Mouse (Mus musculus) midbrain, embryonic 13.5 days (tissue): ENCODE measurements at regions not wholly inside any gene's neighbourhood (a gene's known extent, or its start where the extent isn't known, plus 50 kb on each side); places are given as distances from the start of the nearest gene placed in this dataset.

Experiments
- ATAC-seq: fragments of 200-750 bp; cut with Nextera tagmentation; 2 replicates; pipeline ENCODE4 v1.8.0; 2017; ENCODE audit warnings: mild to moderate bottlenecking, moderate TSS enrichment, moderate library complexity
- H3K27ac ChIP-seq: fragments of 300-500 bp; sonication (generic); 2 replicates; pipeline ENCODE4 v1.5.1; 2015; ENCODE audit warnings: inconsistent platforms, mild to moderate bottlenecking, moderate library complexity
- H3K27me3 ChIP-seq: fragments of 300-500 bp; sonication (generic); 2 replicates; pipeline ENCODE4 v1.6.1; 2015; ENCODE audit warnings: mild to moderate bottlenecking, inconsistent platforms
- H3K36me3 ChIP-seq: fragments of 300-500 bp; sonication (generic); 2 replicates; pipeline ENCODE4 v1.6.1; 2015; ENCODE audit warnings: mild to moderate bottlenecking, inconsistent platforms
- H3K4me1 ChIP-seq: fragments of 300-500 bp; sonication (generic); replicated peaks from 2 replicates; pipeline ENCODE4 v1.6.1; 2015; ENCODE audit warnings: inconsistent platforms
- H3K4me2 ChIP-seq: fragments of 300-500 bp; sonication (generic); replicated peaks from 2 replicates; pipeline ENCODE4 v1.6.1; 2015; ENCODE audit warnings: moderate library complexity, mild to moderate bottlenecking, inconsistent platforms
- H3K4me3 ChIP-seq: fragments of 300-500 bp; sonication (generic); replicated peaks from 2 replicates; pipeline ENCODE4 v1.5.1; 2015; ENCODE audit warnings: mild to moderate bottlenecking, inconsistent platforms
- H3K9ac ChIP-seq: fragments of 300-500 bp; sonication (generic); replicated peaks from 2 replicates; pipeline ENCODE4 v1.6.1; 2015; ENCODE audit warnings: mild to moderate bottlenecking, inconsistent platforms
- H3K9me3 ChIP-seq: fragments of 300-500 bp; sonication (generic); 2 replicates; pipeline ENCODE4 v1.6.1; 2016; ENCODE audit warnings: mild to moderate bottlenecking, inconsistent platforms
- WGBS: fragments of 180-500 bp; shearing (Covaris S2); methylation state at CpG from one replicate; pipeline ENCODE4 v1.1.7; 2015; 5-methylcytosine and 5-hydroxymethylcytosine counted together

- H3K27ac ChIP-seq: no peak overlapping the region
- 85% methylated on average over 11 of the region's 11 CpGs for WGBS
- H3K4me1 ChIP-seq: no peaks in the 10 kb centered on the region
- no peak overlapping the region for H3K9ac ChIP-seq
- H3K4me2 ChIP-seq: no peak overlapping the region
- ATAC-seq: no peak
- H3K27me3 ChIP-seq: no peaks in the 10 kb centered on the region
- H3K9me3 ChIP-seq: no peaks in the 10 kb centered on the region
- H3K36me3 ChIP-seq: no peaks in the 10 kb centered on the region
- H3K4me3 ChIP-seq: no peak overlapping the region
Observed at GRCm38 (mm10) chr15:36914239-36915100, 93.1 kb downstream of the Zfp706 start.

DNA sequence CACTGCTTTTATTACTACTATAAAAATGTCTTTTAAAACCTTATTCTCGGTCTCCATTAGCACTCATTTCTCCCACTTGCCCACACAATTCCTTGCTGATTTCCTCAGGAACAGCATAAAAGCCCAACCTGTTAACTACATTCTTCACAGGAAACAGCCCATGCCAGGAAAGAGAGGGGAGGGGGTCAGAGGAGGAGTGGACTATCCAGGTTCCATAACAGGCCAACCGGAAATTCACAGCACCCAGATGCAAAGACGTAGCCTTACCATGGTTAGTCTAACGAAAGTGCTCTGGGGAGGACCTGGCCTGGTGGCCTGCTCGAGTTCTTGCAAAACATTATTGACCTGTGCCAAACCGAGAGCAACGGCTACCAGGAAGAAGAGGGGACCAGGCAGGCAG lies 94.3 kb downstream of the Zfp706 start:
- H3K27ac ChIP-seq: no peak overlapping the region
- no peaks in the 10 kb centered on the region for H3K9me3 ChIP-seq
- H3K4me1 ChIP-seq: no peaks in the 10 kb centered on the region
- H3K36me3 ChIP-seq: no peaks in the 10 kb centered on the region
- 94% methylated on average over 7 of the region's 7 CpGs for WGBS
- ATAC-seq: no peak
- H3K9ac ChIP-seq: no peak overlapping the region
- H3K27me3 ChIP-seq: no peaks in the 10 kb centered on the region
- no peak overlapping the region for H3K4me2 ChIP-seq
- no peak overlapping the region for H3K4me3 ChIP-seq

GRCm38 (mm10) chr15:36910272-36910671 lies 97.3 kb downstream of the Zfp706 start:
- no peak for ATAC-seq
- Histone ChIP-seq H3K4me2 (no peak overlapping the region), H3K9ac (no peak overlapping the region), H3K9me3 (no peaks in the 10 kb centered on the region), H3K36me3 (no peaks in the 10 kb centered on the region), H3K4me1 (no peaks in the 10 kb centered on the region), H3K4me3 (no peak overlapping the region), H3K27me3 (no peaks in the 10 kb centered on the region), H3K27ac (no peak overlapping the region)
- 82% methylated on average over 2 of the region's 2 CpGs for WGBS

DNA sequence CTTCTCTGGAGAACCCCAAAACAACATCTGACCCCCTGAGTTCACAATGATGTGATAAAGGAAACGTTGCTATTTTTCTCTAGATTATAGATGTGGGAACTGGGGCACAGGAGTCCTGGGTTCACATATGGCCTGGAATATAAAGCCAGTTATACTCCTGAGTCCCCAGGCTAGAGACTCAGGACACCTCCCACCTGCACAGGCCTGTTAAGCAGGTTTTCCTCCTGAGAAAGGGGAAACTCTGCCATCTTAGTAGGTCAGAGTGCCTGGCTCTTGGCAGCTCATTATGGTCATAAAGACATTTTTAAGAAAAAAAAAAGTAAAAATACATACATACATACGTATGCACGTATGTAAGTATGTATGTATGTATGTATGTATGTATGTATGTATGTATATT lies 98.1 kb downstream of the Zfp706 start:
- no peak overlapping the region for H3K4me2 ChIP-seq
- H3K27ac ChIP-seq: no peak overlapping the region
- H3K27me3 ChIP-seq: no peaks in the 10 kb centered on the region
- H3K36me3 ChIP-seq: no peaks in the 10 kb centered on the region
- no peaks in the 10 kb centered on the region for H3K9me3 ChIP-seq
- no peak overlapping the region for H3K9ac ChIP-seq
- H3K4me3 ChIP-seq: no peak overlapping the region
- no peak for ATAC-seq
- 88% methylated on average over 3 of the region's 3 CpGs for WGBS
- no peaks in the 10 kb centered on the region for H3K4me1 ChIP-seq

GRCm38 (mm10) chr15:36906789-36907188 lies 100.8 kb downstream of the Zfp706 start:
- Histone ChIP-seq H3K4me1 (peaks cover 6% of the 10 kb centered on the region), H3K4me3 (no peak overlapping the region), H3K9ac (no peak overlapping the region), H3K4me2 (no peak overlapping the region), H3K27me3 (no peaks in the 10 kb centered on the region), H3K27ac (no peak overlapping the region), H3K9me3 (no peaks in the 10 kb centered on the region), H3K36me3 (no peaks in the 10 kb centered on the region)
- no peak for ATAC-seq
- 93% methylated on average over 5 of the region's 5 CpGs for WGBS

DNA sequence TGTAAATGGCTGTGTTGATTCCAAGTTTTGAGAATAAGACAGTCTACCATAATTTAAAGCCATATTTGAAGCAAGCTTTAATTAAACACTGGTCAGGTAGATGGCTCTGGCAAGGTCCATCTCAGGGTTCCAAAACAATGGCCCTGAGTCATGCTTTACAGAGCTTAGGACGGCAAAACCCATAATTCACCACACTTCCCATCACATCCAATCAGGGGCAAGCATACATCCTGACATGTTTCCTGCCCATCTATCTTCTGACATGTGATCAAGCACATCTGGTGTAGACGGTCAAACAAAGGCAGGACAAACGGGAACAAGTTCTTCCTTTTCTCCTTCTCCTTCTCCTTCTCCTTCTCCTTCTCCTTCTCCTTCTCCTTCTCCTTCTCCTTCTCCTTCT lies 101.5 kb downstream of the Zfp706 start:
- WGBS: 84% methylated on average over 3 of the region's 3 CpGs
- Histone ChIP-seq H3K27ac (no peak overlapping the region), H3K4me1 (peaks cover 13% of the 10 kb centered on the region), H3K27me3 (no peaks in the 10 kb centered on the region), H3K9ac (no peak overlapping the region), H3K4me3 (no peak overlapping the region), H3K9me3 (no peaks in the 10 kb centered on the region), H3K36me3 (no peaks in the 10 kb centered on the region), H3K4me2 (no peak overlapping the region)
- ATAC-seq: no peak

- ATAC-seq: no peak
- Histone ChIP-seq H3K27ac (no peak overlapping the region), H3K4me2 (no peak overlapping the region), H3K36me3 (no peaks in the 10 kb centered on the region), H3K9me3 (no peaks in the 10 kb centered on the region), H3K4me1 (peaks cover 20% of the 10 kb centered on the region), H3K4me3 (no peak overlapping the region), H3K27me3 (no peaks in the 10 kb centered on the region), H3K9ac (no peak overlapping the region)
- 82% methylated on average over 5 of the region's 5 CpGs for WGBS
Observed at GRCm38 (mm10) chr15:36903922-36904321, 103.7 kb downstream of the Zfp706 start.

GRCm38 (mm10) chr15:36903309-36903708 lies 104.3 kb downstream of the Zfp706 start:
- no peak overlapping the region for H3K4me2 ChIP-seq
- 52% methylated on average over 4 of the region's 4 CpGs for WGBS
- H3K36me3 ChIP-seq: no peaks in the 10 kb centered on the region
- ATAC-seq: no peak
- H3K4me3 ChIP-seq: no peak overlapping the region
- peaks cover 20% of the 10 kb centered on the region for H3K4me1 ChIP-seq
- H3K9ac ChIP-seq: no peak overlapping the region
- no peak overlapping the region for H3K27ac ChIP-seq
- H3K9me3 ChIP-seq: no peaks in the 10 kb centered on the region
- no peaks in the 10 kb centered on the region for H3K27me3 ChIP-seq

GRCm38 (mm10) chr15:36901830-36902285 lies 105.7 kb downstream of the Zfp706 start:
- Histone ChIP-seq H3K36me3 (no peaks in the 10 kb centered on the region), H3K4me3 (no peak overlapping the region), H3K9ac (peak overlapping the region; percentile 46; the same call in 1 of the 2 replicates), H3K4me1 (peaks cover 20% of the 10 kb centered on the region), H3K27ac (peak overlapping the region; percentile 73), H3K4me2 (peak overlapping the region; percentile 34), H3K27me3 (no peaks in the 10 kb centered on the region), H3K9me3 (no peaks in the 10 kb centered on the region)
- ATAC-seq: peak; percentile 98
- 2% methylated on average over 7 of the region's 7 CpGs for WGBS

DNA sequence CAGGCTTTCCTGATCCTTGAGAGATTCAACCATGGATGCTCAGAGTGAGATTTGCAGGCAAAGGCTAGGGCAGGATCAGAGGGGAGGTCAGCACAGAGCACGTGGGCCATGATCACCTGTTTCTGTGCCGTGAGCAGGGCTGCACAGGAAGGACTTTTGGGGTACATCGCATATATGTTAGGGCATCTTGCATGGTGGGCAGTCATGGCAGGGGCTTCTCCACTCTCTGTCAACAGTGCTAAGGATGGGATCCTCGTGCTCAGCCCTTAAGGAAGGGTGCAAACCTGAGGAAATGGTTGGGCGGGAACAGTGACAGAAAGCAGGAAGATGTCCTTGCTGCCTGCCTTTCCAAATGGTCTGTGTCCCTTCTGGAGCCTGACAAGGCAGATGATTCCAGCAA lies 106.2 kb downstream of the Zfp706 start:
- Histone ChIP-seq H3K4me2 (peak overlapping the region; percentile 34), H3K36me3 (no peaks in the 10 kb centered on the region), H3K27ac (peak overlapping the region; percentile 73), H3K9me3 (no peaks in the 10 kb centered on the region), H3K9ac (peak overlapping the region; percentile 46; the same call in 1 of the 2 replicates), H3K4me1 (peaks cover 20% of the 10 kb centered on the region), H3K27me3 (no peaks in the 10 kb centered on the region), H3K4me3 (no peak overlapping the region)
- ATAC-seq: peak; percentile 51
- WGBS: 65% methylated on average over 5 of the region's 5 CpGs

DNA sequence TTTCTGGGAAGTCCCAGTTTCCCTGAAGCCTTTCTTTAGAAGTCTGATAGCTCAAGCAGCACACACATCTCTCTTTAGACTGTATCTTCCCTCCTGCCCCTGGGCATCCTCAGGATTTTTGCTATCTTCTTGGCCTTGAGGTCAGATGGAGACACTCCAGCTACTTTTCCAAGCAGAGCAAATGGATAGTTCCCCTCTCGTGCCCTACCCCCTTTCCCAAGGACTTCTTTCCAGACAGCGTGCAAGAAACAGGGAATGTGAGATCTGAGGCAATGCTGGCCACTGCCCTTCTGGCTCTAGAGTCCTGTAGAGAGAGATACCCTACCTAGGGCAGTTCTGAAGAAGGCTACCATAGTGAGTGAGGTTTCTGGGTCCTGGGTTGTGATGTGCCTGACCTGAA lies 106.6 kb downstream of the Zfp706 start:
- H3K9me3 ChIP-seq: no peaks in the 10 kb centered on the region
- no peaks in the 10 kb centered on the region for H3K36me3 ChIP-seq
- H3K27me3 ChIP-seq: no peaks in the 10 kb centered on the region
- WGBS: 55% methylated on average over 2 of the region's 2 CpGs
- no peak overlapping the region for H3K9ac ChIP-seq
- no peak overlapping the region for H3K4me3 ChIP-seq
- peak; percentile 16; the same call in 1 of the 2 replicates for ATAC-seq
- no peak overlapping the region for H3K4me2 ChIP-seq
- peaks cover 20% of the 10 kb centered on the region for H3K4me1 ChIP-seq
- no peak overlapping the region for H3K27ac ChIP-seq

- Histone ChIP-seq H3K4me1 (peaks cover 20% of the 10 kb centered on the region), H3K9ac (no peak overlapping the region), H3K4me2 (no peak overlapping the region), H3K9me3 (no peaks in the 10 kb centered on the region), H3K27me3 (no peaks in the 10 kb centered on the region), H3K4me3 (no peak overlapping the region), H3K36me3 (no peaks in the 10 kb centered on the region), H3K27ac (no peak overlapping the region)
- 64% methylated on average over 2 of the region's 2 CpGs for WGBS
- ATAC-seq: no peak
Observed at GRCm38 (mm10) chr15:36899882-36900281, 107.7 kb downstream of the Zfp706 start.
